Mouse (Mus musculus) ovary, postnatal 10 days (tissue): ENCODE results near the gene Ddr2.
"Not testable (repeated sequence)": the region's sequence is repeated elsewhere in the genome, so short reads cannot be mapped to it uniquely, and the experiment has no call there.

Experiments
- DNase-seq: peaks from one replicate; pipeline ENCODE4 v3.0.0; 2022; ENCODE audit warnings: low spot score

The Ddr2 gene

DNA sequence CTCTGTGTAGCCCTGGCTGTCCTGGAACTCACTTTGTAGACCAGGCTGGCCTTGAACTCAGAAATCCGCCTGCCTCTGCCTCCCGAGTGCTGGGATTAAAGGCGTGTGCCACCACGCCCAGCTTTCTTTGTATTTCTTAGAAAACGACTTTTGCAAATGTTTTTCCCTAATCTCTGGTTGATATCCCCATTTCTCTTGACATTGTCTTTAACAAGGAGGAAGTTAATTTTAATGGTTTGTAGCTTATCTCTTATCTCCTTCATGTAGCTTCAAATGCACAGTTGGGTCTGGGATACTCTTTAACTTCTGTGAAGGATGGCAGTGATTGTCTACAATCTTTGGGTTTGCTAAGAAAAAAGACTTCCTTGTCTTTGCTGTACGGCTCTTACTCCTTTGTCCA is 7.7 kb downstream of the Ddr2 start:
- DNase-seq = not testable (repeated sequence)

DNA sequence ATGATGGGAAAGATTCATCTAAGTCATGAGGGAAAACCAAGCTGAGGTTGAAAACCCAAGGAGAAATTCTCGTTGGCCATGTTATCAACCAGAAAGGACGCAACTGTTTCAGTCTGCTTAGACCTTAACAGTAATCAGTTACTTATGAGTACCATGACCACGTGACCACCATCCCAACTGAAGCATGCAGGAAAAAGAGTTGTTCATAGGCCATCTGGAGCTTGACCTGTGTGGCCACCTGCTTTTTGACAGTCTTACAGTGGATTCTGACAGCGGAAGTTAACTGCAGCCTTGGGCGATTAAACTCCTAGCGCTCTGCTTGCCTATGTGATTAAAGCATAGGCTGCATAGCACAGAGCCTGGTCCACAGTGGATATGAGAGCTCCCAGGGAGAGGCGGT is 23.9 kb downstream of the Ddr2 start:
- no peak for DNase-seq

DNA sequence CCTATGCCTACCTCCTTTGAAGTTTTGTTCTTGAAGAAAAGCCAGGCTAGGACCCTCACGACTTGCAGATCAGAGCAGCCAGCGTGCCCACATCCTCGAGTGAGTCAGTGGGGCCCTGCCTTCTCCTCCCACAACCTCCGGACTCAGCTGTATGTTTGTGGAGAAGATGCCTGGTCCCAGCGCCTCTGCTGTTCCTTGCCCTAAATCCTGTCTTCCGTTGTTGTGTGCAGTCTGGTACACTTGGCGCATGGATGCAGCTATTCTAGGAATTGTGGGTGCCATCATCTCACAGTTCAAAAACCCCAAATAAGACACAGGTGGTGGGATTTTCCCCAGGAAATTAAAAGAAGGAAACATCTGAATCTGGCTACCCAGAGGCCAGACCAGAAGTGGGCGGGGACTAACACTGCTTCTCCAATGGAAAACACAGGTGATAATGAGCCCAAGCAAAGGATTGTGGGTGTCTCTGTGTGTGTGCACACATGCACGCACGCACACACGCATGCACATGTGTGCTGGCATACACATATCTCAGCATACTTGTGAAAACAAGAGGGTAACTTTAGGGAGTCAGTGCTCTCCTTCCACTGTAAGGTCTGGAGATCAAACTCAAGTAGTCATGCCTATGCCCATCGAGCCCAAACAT is 26.3 kb downstream of the Ddr2 start:
- DNase-seq = no peak

DNA sequence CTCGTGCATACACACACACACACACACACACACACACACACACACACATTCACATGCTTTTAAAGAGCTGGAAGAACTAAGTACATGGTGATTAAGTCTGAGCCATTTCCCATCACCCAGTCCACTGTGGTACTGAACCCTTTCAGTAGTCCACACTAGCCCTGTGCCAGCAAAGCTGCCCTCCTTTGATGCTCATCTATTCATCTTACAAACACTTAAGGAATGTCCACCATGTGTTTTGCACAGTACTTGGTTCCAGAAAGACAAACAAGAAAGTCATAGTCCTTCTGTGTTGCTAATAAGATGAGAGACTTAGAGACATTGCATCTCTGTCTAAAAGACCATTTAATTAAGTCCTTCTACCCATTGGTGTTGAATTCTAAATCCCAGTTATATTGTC is 29.7 kb downstream of the Ddr2 start:
- no peak for DNase-seq

DNA sequence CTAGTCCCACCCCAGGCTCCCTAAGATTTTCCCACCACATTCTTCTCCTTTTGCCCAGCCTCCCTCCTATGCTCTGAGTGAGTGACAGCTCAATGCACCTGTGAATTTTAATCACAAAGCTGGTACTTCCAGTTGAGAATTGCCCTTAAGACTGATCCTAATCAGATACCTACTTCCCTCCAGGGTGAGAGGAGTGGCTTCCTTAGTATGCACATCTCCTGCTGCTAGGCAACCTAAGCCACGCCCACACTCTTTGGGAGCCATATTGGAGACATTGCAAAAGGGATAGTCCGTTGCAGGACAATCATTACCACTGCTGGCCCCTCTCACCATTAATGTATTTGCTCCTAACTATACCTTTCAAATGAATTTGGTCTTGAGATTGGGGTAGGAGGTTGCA is 31.1 kb downstream of the Ddr2 start:
- DNase-seq = no peak

DNA sequence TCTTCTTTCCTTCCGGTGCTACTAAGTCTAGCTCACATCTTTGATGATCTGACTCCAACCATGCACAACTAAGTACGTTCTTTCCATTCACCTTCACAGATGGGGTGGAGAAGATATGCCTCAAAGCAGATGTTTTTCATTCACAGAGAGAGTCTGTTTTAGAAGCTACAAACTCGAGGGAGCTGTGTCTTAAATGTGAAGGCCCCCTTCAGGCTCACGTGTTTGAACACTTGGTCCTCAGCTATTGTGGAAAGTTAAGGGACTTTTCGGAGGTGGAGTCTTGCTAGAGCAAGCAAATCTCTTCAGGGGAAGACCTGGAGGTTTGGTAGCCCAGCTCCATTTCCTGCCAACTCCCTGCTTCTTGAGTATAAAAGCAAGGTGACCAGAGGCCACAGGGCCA is 34.2 kb downstream of the Ddr2 start:
- DNase-seq = no peak

DNA sequence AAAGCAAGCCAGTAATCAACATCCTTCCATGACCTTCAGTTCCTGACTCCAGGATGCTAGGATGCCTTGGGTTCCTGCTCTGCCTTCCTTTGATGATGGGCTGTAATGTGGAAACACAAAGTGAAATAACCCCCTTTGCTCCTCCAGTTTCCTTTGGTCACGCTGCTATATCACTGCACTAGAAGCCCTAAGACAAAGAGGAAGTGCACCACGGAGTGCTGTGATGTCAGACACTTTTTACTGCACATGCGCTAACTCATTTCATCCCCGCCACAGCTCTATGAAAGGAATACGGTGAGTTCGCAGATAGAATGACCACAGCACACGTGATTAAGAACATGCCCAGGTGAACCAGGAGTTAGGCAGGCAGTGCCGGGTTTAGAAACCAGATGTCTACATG is 36.8 kb downstream of the Ddr2 start:
- DNase-seq = no peak

DNA sequence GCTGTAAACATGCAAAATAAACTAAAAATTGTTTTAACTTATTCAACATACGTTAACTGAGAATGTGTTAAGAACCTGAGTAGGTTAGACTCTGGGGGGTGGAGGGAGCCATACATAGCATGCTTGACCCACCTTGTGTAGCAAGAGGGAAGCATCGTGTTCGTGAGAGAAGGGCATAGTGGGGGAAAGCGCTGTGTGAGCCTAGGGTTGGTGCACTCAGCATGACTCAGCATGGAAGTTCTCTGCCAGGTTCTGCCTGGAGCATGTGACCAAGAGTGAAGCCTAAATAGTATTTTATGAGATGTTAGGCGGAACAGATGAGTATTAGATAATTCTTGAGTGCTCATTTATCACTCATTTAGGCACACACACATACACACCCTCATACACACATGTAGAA is 41.4 kb downstream of the Ddr2 start:
- no peak for DNase-seq

DNA sequence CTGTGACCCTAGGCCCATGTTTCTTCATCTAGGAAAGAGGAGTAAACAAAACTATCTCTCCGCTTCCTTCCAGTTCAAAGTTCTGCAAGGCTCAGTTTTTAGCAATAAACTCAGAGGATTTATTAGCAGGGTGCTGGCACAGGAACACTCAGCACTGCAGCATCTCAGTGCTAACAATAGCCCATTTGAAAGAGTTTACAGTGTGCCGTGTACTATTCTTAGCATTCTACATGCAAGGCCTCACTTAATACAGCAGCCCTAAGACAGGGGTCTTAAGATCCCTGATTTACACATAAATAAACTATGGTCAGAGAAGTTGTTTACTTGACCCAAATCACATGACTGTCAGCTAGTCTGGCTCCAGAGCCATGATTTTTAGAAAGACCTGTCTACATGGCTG is 44.6 kb downstream of the Ddr2 start:
- no peak for DNase-seq

DNA sequence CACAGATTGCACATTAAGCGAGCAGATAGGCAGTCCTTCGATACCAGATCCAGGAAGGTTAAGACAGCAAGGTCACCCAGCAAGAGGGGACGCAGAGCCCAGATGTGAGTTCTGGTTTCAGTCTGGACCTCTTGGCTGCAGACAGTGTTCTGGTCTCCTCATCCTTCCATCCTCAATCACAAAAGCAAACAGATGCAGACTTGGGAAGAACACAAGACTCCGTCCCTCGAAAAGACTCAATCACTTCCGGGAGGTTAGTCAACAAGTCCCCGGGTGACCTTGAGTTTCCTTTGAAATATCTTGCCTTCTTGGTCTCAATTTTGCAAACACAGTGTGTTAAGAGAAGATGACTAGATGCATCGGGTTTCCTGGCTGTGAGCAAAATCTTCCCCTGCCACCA is 45.6 kb downstream of the Ddr2 start:
- DNase-seq = no peak

DNA sequence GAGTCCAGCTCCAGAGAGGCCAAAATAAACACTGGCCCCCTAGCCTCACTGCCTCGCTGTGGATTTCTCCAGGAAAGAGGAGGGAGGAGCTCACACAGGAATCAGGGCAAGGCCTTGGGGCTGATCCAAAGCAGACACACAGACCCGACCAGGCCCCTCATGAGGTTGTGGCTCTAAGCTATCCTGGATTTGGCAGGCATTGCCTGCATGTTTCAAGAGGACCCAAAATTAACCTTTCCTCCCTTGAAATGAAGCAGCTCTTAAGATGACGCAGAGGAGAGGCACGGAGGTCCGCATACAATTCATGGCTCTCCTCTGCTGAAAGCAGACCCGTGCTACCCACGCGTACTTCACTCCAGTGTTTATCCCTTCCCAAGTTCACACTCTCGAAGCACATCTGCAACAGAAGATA is 46.5 kb downstream of the Ddr2 start:
- peak; percentile 31 for DNase-seq

DNA sequence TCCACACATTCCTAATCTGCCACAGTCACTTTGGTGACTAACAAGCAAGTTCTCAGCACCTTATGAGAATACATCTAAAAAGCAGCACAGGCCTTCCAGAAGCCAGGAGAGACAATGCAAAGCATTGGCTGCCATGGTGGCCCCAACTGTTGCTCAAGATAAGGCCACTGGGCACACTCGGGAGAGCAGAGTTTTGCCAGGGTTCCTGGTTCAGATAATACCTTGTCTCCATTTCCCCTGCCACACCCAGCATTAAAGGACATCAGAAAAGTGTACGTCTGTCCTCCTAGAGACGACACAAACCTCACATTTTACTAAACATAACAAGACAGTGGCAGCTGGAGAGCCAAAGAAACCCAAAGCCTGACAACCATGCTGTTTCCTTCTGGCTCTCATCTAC is 50.3 kb downstream of the Ddr2 start:
- DNase-seq = no peak

DNA sequence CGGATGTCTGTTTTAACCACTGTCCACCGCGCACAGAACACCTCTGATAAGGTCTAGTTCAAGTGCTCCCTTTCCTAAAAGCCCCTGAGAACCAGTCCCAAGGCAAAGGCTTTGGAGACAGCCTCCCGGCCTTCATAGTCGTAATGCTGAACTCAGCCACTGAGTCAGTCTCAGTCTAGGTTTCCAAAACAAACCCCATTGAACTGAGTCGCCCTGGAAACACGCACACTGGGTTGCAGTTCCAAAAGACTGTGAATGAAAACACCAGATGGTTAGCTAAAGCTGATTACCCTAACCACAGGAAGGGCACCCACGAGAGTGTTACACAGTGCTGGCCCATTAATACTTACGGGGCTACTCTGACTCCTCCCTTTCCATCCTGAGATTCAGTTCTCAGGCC is 51.2 kb downstream of the Ddr2 start:
- no peak for DNase-seq

DNA sequence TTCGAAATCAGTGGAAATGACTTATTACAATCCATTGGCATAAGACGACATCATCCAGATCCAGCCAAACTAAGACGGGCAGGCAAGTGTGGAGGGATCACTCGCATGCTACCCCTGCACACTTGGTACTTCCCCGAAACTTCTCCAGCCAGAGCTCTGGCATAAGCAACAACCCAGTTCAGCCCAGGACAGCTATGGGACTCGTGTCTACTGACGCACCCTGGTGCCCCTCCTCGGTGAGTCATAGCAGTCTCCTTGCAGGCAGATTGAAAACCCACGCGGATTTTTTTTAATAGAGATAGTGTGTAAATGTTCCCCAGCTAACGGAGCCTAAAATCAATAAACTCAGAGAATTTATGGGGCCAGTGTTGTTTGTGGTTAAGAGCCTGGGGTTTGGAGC is 52.5 kb downstream of the Ddr2 start:
- DNase-seq = no peak

DNA sequence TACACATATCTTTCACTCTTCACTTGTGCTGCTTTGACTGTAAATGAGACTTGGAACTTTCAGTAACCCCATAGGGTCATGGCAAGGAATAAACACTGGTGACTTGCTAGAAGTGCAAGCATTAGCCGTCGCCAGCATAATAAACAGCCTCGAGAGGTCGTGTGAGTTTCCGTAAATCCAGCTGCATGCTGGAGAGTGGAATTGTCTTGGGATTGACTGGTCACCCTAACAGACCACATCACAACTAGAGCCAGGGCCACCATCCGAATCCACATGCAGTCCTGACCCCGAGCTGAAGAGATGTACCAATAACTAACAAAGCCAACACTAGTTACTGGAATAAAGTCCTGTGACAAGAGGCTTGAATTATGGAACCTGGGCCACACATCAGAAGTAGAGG is 53.0 kb downstream of the Ddr2 start:
- DNase-seq = no peak

DNA sequence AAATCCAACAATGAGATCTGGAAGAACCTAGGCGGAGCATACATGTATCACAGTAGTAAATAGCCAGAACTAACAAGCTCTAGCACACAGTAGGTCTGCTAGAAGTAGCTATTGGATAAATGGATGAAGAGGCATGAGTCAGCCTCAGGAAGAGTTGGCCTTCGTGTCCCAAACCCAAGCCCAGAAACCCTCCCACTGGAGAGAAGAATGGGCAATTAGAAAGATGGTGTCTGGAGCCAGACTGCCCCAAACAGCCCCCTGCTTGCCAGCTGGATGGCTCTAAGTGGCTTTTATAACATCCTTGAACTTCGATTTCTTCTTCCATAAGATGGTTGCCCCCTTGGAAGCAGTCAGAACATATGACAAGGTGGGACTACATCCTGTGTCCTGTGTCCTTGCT is 53.6 kb downstream of the Ddr2 start:
- no peak for DNase-seq

DNA sequence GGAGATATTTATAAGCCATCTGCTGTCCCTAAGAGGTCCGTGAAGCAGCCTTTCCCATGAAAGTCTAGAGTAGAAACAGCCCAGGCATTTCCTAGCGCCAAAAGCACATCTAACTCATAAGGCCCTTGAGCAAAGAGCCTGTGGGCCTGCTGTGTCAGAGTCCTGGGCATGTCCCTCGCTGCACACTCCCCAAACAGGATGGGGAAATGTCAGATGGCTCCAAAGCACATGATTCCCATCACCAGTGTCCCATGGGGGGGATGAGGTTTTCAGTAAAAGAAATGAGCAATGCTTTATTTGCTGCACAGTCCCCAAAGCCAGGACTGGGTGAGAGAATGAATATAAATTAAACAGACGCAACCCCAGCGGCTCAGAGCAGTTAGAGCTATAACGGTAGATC is 54.3 kb downstream of the Ddr2 start:
- DNase-seq = no peak

DNA sequence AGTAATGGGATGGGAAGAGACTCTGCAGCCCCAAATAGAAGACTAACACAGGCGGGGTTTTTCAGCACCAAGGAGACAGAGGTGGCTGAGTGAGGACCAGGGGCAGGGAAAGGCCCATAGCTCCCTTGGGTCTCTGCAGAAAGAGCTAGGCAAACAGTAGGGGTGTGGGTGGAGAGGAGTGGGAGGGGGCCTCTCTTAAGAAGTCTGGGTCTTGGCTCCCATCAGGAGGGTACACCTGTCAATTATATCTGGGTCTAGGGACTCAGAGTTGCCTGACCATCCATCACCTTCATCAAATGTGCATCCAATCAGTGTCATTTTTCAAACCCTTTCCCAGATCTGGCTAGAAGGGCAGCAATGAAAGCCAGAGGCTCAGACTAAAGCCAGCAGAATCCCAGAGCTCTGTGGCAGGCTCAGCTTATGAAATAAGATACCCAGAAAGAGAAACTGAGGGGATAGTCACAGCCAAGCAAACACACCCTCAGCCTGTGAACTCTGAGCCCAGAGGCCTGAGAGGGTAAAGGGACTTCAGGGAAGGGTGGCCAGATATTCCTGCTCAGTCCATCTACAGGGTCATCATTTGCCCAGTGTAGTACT is 58.0 kb downstream of the Ddr2 start:
- no peak for DNase-seq

DNA sequence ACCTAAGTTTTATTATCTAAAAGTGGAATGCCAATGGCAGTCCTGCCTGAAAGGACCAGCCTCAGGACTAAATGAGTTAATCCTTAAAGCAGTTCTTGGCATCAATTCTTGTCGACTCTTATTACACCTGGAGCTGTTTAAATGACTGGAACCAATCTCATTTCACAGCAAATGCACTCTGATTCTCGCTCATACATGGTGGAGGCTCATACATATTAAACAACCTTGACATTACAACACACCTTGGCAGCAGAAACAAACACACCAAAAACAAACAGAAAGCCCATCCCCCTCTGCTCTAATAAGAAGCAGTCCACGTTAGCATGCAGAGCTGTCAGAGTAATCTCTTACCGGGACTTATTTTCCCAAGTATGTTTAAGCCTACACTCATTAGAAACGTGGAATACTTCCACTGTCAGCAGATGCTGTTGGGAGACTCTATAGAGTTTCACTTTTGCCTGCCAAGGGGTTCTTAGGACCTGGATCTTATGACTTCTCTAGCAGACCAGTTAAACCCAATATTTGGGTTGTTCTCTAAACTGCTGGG is 58.9 kb downstream of the Ddr2 start:
- DNase-seq = no peak

DNA sequence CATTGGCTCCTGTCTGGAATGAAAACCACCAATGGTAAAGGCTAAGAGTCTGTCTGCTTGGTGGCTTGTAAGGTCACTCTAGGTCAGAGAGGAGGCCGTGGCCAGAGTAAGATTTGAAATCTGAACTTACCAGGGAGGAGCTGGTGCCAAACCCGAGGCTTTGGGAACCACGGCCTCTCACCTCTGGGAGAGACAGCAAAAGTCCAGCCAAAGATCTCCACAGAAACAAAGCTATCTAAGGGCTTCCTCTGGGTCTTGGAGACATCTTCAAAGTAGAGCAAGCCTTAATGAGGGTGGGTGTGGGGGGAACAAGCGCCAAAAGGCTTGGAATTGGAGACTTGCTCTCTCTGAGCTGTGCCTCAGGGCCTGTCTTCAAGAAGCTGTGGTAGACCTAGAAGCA is 62.1 kb downstream of the Ddr2 start:
- no peak for DNase-seq

DNA sequence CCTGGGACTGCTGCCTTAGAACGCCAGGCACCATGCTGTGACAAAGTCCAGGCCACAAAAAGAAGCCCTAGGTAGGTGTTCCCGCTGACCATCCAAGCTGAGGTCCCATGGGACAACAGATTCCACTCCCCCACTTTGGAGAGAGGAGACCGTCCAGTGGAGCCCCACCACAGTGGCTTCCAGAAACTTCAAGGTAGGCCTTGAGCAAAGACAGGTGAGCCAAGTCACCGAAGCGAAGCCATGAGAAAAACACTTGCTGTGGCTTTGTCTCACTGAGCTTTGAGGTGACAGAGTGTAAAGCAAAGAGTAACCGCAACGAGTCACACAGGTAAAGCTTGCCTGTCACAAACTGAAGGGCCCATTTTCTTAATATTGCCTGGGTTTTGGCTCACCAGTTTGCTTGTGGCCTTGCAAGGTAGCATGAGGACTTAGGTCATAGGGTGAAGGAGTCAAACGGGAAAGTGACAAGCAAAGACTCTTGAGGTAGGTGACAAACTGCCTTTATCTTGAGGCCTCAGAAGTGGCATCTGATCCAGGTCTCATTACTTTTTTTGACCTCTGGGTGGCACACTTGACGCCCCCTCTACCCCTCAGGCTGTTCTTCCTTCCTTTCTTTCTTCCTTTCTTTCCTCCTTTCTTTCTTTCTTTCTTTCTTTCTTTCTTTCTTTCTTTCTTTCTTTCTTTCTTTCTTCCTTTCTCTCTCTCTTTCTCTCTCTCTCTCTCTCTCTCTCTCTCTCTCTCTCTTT is 65.7 kb downstream of the Ddr2 start:
- DNase-seq = no peak

DNA sequence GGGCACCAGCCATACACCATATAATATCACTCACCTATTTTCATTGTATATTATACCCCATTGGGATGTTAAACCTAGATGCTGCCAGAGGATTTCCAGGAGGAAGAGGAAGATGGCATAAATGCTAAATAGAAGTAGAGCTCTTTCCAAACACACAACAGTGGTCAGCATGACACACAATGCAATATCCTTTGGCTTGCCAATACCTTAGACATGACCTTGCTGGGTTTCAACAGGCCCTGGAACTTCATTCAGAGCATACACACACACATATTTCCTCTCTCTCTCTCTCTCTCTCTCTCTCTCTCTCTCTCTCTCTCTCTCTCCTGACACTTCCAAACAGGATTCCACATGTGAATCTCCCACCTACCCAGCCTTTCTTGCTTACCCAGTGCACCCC is 66.8 kb downstream of the Ddr2 start:
- DNase-seq = no peak

DNA sequence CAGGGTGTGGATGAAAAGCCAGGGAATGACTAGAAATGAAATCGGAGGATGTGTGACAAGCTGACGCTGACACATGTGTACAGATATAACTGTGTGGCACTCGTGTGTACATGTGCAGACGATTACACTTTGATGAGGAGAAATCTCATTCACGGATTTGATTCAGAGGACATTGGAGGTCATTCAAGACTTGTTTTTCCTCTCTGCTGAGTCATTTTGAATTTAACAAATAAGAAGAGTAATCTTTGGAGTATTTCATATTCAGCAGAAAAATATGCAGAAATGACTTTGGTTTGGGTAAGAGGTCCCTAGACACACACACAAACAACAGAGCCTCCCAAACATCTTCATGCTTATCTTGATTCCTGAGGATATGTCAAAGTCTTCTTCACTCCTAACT is 67.6 kb downstream of the Ddr2 start:
- no peak for DNase-seq

DNA sequence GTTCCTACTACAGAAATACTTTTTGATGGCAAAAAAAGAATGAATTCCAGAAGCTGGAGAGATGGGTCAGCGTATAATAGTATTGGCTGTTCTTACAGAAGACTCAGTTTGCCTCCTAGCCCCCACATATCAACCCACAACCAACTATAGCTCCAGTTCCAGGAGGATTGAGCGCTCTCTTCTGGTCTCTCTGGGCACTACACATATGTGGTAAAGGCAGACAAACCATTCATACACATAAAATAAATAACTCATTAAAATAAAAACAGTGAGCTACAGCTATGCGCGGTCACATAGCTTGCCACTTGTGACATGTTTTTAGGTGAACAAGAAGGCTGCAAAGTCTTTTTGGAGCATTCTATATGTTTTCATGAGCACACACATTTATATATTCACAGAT is 71.2 kb downstream of the Ddr2 start:
- DNase-seq = no peak
